Mouse (Mus musculus): ENCODE results near the gene Add2.

- no peak for TF ChIP-seq POLR2A (IDR thresholded peaks at IDR 0.05; ENCODE audit: borderline replicate concordance, extremely low read depth, low read depth, low read length)
- no peak for TF ChIP-seq CTCF (IDR thresholded peaks at IDR 0.05; ENCODE audit: insufficient read depth, low read length)
Observed at GRCm38 (mm10) chr6:86154006-86154405, 125.5 kb downstream of the Add2 start.
